Mouse (Mus musculus): ENCODE data around the gene Gm48551. TPM values are rescaled to one million over a fixed set of nuclear protein-coding genes. Genes with fewer than 3 reads are reported as not detected.

The Gm48551 gene
- polyA plus RNA-seq, 1 experiment, result 0.38 TPM

GRCm38 (mm10) chr10:81351678-81352291, 32.5 kb upstream of the Gm48551 start:
- TF ChIP-seq GATA1 (IDR thresholded peaks at IDR 0.05; ENCODE audit: low read length), result no peak

DNA sequence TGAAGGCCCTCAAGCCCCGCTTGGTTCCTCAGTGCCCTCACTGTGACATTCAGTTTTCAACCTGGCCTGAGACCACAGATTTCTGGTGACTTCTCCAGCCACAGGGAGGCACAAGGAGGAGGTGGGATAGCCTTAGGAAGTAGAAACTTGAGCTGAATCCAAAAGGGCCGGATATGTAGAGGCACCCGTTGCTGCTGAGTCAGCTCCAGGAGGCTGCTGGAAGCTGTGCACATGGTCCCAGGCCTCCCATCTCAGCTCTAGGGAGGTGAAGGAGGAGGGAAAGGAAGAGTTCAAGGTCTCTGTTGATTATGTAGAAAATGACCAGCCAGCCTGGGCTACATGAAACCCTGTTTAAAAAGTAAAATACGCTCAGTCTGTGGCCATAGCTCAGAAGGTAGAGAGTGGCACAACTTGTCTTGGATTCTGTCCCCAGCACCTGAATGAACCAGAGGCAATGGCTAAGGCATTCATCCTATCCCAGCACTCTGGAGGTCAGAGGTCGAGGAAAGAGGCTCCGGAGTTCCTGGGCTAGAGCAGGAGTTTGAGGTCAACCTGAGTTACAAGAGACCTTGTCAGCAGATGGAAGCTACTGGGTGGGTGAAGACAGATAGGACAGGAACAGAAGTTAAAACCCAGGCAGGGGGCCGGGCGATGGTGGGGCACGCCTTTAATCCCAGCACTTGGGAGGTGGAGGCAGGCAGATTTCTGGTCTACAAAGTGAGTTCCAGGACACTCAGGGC, 29.4 kb upstream of the Gm48551 start:
- no peak for TF ChIP-seq GATA1 (IDR thresholded peaks at IDR 0.05; ENCODE audit: low read length)

DNA sequence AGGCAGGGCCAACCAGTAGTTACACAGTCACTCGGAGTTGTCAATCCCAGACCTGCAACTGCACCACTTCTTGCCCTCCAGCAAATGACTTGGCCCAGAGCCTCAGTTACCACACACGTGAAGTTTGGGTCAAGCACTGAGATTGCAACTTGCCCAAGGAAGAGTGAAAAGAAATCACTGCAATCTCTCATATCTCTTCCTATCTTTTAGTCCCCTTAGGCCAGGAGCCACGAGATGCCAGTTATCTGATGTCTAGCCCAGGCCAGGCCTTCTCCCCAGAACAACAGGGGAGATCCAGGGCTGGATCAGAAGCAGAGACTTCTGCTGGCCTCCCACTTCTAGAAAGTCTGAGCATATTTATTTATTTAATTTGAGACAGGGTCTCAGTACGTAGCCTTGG, 28.7 kb upstream of the Gm48551 start:
- no peak for TF ChIP-seq GATA1 (IDR thresholded peaks at IDR 0.05; ENCODE audit: low read length)

DNA sequence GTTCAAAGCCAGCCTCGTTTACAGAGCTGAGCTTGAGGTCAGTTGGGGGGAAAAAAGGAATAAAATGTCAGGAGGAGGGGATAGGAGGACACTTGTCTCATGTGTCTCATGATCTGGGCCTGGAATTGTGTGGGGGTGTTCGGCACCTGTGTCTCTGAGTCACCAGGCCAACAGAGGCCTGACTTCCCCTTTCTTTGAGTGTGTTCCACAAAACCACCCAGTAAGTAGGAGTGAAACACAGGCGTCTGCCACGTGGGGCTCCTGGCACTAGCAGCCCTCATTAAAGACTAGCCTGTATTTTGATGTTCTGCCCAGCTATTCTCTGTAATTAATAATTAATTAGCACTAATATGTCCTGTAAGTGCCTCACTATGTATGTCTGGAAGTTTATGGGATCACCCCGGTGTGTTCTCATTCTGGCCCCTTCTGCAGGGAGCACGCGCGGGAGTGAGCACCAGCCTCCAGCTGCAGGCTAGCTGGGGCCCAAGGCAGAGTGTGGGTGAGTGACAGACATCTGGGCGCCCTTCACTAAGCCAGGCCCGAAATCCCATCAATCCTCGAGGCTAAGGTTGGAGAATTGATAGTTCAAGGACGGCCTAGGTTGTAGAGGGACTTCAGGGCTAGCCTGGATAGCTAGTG, 27.8 kb upstream of the Gm48551 start:
- no peak for TF ChIP-seq GATA1 (IDR thresholded peaks at IDR 0.05; ENCODE audit: low read length)

DNA sequence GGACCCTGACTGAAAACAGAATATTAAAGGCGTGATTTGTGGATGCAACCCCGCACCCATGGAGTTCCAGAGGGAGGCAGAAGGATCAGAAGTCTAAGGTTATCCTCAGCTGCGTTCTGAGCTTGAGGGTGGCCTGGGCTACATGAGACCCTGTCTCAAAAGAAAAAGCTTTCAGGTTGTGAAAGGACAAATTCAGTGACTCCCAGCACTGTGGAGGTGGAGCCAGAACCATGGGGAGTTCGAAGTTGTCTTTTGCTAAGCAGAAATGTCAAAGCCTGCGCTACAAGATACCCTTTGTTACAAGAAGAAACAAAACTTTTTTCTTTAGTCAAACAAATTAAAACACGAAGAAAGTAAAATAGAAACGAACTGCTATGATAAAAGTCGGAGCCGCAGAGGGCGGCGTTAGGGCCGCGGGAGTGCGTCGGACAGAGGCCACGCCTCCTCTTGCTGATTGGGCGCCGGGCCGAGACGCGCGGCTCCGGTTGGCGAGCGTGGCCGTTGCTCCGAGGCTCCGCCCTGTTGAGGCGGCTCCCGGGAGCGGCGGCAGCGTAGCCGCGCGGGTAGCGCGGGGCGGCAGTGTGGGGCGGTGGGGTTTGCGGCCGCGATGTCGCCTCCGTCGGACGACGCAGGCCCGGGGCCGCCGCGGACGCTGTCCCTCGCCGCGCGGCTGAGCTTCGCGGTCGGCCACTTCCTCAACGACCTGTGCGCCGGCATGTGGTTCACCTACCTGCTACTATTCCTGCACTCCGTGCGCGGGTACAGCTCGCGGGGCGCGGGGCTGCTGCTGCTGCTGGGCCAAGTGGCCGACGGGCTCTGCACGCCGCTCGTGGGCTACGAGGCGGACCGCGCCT, 27.0 kb upstream of the Gm48551 start, which contains the start of gene Mfsd12:
Gene Mfsd12, plus strand, starts transcription at position 501 of the 854 bp plus-strand sequence.
- no peak for TF ChIP-seq GATA1 (IDR thresholded peaks at IDR 0.05; ENCODE audit: low read length)

GRCm38 (mm10) chr10:81358209-81358608, 26.1 kb upstream of the Gm48551 start:
- no peak for TF ChIP-seq GATA1 (IDR thresholded peaks at IDR 0.05; ENCODE audit: low read length)

DNA sequence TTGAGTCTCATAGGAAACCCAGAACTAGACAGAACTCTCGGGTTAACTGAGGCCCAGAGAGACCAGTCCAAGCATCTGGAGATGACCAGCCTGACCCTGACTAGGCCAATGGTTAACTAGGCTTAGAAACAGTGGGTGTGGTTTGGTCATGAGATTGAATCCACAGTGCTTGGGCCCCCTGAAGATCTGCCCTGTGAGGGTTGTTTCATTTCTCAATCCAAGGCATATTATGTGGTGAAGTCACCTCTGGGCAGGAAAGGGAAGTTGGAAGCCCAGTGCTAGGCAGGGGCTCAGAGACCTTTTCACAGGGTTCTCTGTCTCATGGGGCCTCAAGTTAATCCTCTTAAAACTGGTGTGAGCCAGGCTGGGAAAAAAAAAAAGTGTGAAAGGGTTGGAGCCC, 25.4 kb upstream of the Gm48551 start:
- no peak for TF ChIP-seq GATA1 (IDR thresholded peaks at IDR 0.05; ENCODE audit: low read length)

DNA sequence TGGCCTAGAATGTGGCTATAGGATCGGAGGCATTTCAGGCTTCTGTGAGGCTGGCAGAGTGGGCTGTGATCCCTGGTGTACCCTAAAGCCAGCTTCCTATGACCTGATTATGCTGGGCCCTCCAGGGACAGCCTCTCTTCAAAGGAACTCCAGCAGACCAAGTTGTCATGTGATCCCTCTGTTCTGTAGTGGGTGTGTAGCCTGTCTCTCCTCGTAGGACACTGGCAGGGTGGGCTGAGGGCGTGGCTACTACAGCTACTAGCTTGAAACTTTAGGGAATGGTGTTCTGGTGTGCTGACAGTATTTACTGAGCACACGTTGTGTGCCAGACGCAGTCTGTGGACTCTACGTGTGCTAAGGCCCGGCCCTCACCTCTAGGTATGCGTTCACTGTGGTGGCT, 23.5 kb upstream of the Gm48551 start:
- no peak for TF ChIP-seq GATA1 (IDR thresholded peaks at IDR 0.05; ENCODE audit: low read length)

DNA sequence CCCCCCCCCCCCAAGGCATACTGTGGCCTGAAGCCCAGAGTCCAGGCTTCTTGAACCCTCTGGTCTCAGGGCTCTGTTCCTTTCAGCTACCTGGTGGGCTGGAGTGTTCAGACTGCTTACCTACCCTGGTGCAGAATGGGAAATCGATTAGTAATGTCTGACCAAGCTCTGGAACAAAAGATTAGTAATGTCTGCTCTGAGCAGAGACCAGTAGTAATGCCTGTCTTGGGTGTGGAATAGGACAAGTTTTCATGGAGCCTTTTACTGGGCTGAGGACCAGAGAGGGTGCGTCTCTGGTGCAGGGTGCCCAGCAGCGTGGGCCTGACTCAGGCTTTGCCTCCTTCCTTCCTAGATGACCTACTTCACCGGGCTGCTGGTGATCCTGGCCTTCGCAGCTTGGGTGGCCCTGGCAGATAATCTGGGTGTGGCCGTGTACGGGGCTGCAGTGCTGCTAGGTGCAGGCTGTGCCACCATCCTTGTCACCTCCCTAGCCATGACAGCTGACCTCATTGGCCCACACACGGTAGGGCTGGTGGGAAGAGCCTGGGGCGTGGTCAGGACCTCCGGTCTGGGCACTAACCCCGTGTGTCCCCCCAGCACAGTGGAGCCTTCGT, 21.8 kb upstream of the Gm48551 start:
- TF ChIP-seq GATA1 (IDR thresholded peaks at IDR 0.05; ENCODE audit: low read length), result no peak

DNA sequence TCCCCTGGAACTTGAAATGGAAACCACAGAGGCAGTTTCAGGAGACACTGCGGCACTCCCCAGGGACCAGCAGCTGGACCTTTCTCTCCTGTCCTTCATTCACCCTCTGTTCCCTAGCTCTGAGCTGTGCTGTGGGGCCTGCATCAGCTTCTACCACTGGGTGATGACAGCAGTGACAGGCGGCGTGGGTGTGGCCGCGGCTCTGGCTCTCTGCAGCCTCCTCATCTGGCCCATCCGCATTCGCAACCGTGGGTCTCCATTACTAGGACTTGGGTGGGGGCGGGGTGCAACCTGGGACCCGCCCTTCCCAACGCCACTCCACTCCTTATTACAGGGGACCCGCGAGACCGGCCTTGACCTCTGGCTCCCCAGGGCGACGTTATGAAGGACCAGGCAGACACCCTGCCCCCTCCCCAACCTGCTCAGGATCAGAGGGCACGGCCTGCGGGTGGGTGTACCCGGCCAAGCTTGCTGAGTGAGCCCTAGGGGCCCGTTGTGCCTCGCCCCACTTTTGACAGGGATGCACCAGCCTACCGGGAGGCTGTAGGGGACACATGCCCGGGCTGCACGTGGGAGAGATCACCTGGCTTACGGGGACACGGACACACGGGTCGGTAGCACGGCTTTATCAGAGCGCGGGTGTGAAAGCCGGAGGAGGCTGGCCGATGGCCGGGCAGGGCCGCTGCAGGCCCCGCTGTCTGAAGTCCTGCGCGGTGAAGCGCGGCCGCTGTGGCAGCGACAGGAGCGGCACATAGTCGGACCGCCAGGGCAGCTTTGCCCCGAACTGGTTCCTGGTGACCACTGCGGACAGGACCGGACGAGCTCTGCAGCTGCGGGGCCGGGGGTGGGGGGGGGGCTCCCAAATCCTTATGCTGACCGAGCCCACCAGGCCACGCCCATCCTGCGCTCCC, 20.6 kb upstream of the Gm48551 start:
- no peak for TF ChIP-seq GATA1 (IDR thresholded peaks at IDR 0.05; ENCODE audit: low read length)

GRCm38 (mm10) chr10:81364666-81365065, 19.6 kb upstream of the Gm48551 start:
- TF ChIP-seq GATA1 (IDR thresholded peaks at IDR 0.05; ENCODE audit: low read length), result no peak

DNA sequence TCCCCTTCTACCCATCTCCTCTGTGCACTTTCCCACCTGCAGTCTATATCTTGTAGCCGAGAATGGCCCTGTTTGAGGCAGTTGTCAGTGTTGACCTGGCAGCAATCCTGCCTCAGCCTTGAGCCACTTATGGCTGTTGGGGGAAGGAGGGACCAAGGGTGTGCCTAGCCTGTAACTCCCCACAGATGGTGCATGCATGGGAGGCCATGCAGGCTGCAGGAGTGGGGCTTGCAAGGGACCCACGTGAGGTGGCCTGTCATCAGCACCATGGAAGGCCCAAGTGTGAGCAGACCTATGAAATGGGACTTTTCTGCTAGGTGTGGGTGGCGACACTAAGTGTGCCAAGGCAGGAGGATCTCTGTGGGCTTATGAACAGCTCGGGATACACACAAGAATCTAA, 19.2 kb upstream of the Gm48551 start:
- no peak for TF ChIP-seq GATA1 (IDR thresholded peaks at IDR 0.05; ENCODE audit: low read length)

GRCm38 (mm10) chr10:81365672-81366476, 18.4 kb upstream of the Gm48551 start, which contains the start of gene 4930404N11Rik:
TSS of gene 4930404N11Rik (minus strand) at chr10:81365816.
- no peak for TF ChIP-seq GATA1 (IDR thresholded peaks at IDR 0.05; ENCODE audit: low read length)
